Mouse (Mus musculus) left cerebral cortex, adult 2 months (tissue): ENCODE data around the gene Catsperz. TPM values are rescaled to one million over a fixed set of nuclear protein-coding genes. Genes with fewer than 3 reads are reported as not detected.

Source experiments
- DNase-seq, 2 experiments: peaks; one replicate each; pipeline ENCODE4 v3.0.0; 2021 to 2022; ENCODE audit warnings: low spot score in 2 of 2, mixed read lengths in 1 of 2; ENCODE audit errors: extremely low spot score in 1 of 2
- H3K27ac ChIP-seq: fragments of 200-600 bp; 2 replicates; pipeline ENCODE4 v1.8.1; 2022
- H3K4me3 ChIP-seq: fragments of 200-600 bp; 2 replicates; pipeline ENCODE4 v1.8.1; 2022
- CTCF ChIP-seq: fragments of 200-600 bp; IDR thresholded peaks from 2 replicates; pipeline ENCODE4 v1.8.1; 2022; ENCODE audit warnings: antibody characterized with exemption, mild to moderate bottlenecking, moderate library complexity
- intact Hi-C: fragments of 180-260 bp; cut with DNase I; formaldehyde crosslinking; loops from one replicate; pipeline ENCODE4 v1.15.1; 2025
- total RNA-seq, 2 experiments: library from RNA; stranded (reverse); gene quantifications; 2 replicates each; pipeline ENCODE4 v1.2.3; 2021

The Catsperz gene
- total RNA-seq, 2 experiments from 2014 or later: 23.1 TPM

GRCm38 (mm10) chr19:6933102-6933435 is 7.9 kb upstream of the Catsperz start:
- TF ChIP-seq CTCF: no peak
- Histone ChIP-seq H3K27ac (peak overlapping the region; percentile 91), H3K4me3 (peak overlapping the region; percentile 54)
- intact Hi-C loops: no loop called here
- DNase-seq: no peak

GRCm38 (mm10) chr19:6932018-6932417 is 6.8 kb upstream of the Catsperz start:
- DNase-seq: no peak
- intact Hi-C loops: no loop called here
- no peak for TF ChIP-seq CTCF
- H3K4me3 ChIP-seq: peak overlapping the region; percentile 54
- H3K27ac ChIP-seq: peak overlapping the region; percentile 91

- intact Hi-C loops: no loop called here
- H3K4me3 ChIP-seq: no peak overlapping the region
- TF ChIP-seq CTCF: no peak
- H3K27ac ChIP-seq: no peak overlapping the region
- DNase-seq: no peak
Measured at GRCm38 (mm10) chr19:6931002-6931401, 5.8 kb upstream of the Catsperz start.

GRCm38 (mm10) chr19:6928080-6928479 is 2.9 kb upstream of the Catsperz start:
- DNase-seq: no peak
- Histone ChIP-seq H3K4me3 (no peak overlapping the region), H3K27ac (no peak overlapping the region)
- TF ChIP-seq CTCF: no peak
- intact Hi-C loops: no loop called here

GRCm38 (mm10) chr19:6926559-6927255 is 1.5 kb upstream of the Catsperz start:
- no peak overlapping the region for H3K4me3 ChIP-seq
- intact Hi-C loops: no loop called here

GRCm38 (mm10) chr19:6925611-6926329 is 590 bp upstream of the Catsperz start:
- Histone ChIP-seq H3K27ac (no peak overlapping the region), H3K4me3 (no peak overlapping the region)
- TF ChIP-seq CTCF: no peak
- intact Hi-C loops: no loop called here
- no peak for DNase-seq

More at GRCm38 (mm10) chr19:6926559-6927255, 1.5 kb upstream of the Catsperz start:
- no peak for TF ChIP-seq CTCF
- DNase-seq: no peak
- H3K27ac ChIP-seq: no peak overlapping the region

- peak; percentile 93 for TF ChIP-seq CTCF
- Histone ChIP-seq H3K27ac (no peak overlapping the region), H3K4me3 (no peak overlapping the region)
- intact Hi-C loops: loop anchor here (1.0 to 5.0 kb wide), 2 partner anchors 96 to 113 kb away; partner anchors contain the start of gene Stip1
- DNase-seq: peak; percentile 84 to 88
Measured at GRCm38 (mm10) chr19:6924461-6925306, 496 bp downstream of the Catsperz start.

GRCm38 (mm10) chr19:6922901-6923735 is 2.1 kb downstream of the Catsperz start:
- H3K27ac ChIP-seq: peak overlapping the region; percentile 98
- DNase-seq: no peak
- peak overlapping the region; percentile 82; the same call in 1 of the 2 replicates for H3K4me3 ChIP-seq
- no peak for TF ChIP-seq CTCF
- intact Hi-C loops: loop anchor here (2.0 to 5.0 kb wide), 2 partner anchors 56 to 114 kb away; partner anchors contain the start of gene Stip1

- DNase-seq: peak; percentile 99 to 100
- intact Hi-C loops: loop anchor here (2.0 to 5.0 kb wide), 2 partner anchors 57 to 115 kb away; partner anchors contain the start of gene Stip1
- peak within 1 kb of the TSS; percentile 82 for H3K4me3 ChIP-seq
- no peak for TF ChIP-seq CTCF
- peak within 1 kb of the TSS; percentile 98 for H3K27ac ChIP-seq
Measured at GRCm38 (mm10) chr19:6921647-6922567, 3.3 kb downstream of the Catsperz start, which contains the start of gene Esrra. Esrra (minus strand) TSS chr19:6921813.
